Mouse (Mus musculus) layer of hippocampus, adult 11-12 months (tissue): ENCODE data around the gene Mtx1.

ENCODE experiments used
- DNase-seq: peaks from one replicate; pipeline ENCODE4 v3.0.0; 2022; ENCODE audit warnings: low spot score

Mtx1 gene

GRCm38 (mm10) chr3:89214681-89215411, 12.0 kb downstream of the Mtx1 start, which contains the start of gene Thbs3:
TSS of gene Thbs3 (plus strand) at chr3:89215180.
- peak; percentile 17 for DNase-seq

GRCm38 (mm10) chr3:89213803-89214530, 12.9 kb downstream of the Mtx1 start:
- DNase-seq, result peak; percentile 92

GRCm38 (mm10) chr3:89210731-89211130, 16.2 kb downstream of the Mtx1 start:
- no peak for DNase-seq

- no peak for DNase-seq
Observed at GRCm38 (mm10) chr3:89210162-89210561, 16.7 kb downstream of the Mtx1 start.

GRCm38 (mm10) chr3:89209731-89210130, 17.2 kb downstream of the Mtx1 start:
- DNase-seq, result no peak

- no peak for DNase-seq
Observed at GRCm38 (mm10) chr3:89208736-89209135, 18.2 kb downstream of the Mtx1 start.

- no peak for DNase-seq
Observed at GRCm38 (mm10) chr3:89208075-89208657, 18.7 kb downstream of the Mtx1 start.

GRCm38 (mm10) chr3:89206695-89207094, 20.2 kb downstream of the Mtx1 start:
- no peak for DNase-seq

- DNase-seq, result no peak
Observed at GRCm38 (mm10) chr3:89206079-89206478, 20.8 kb downstream of the Mtx1 start.

GRCm38 (mm10) chr3:89203142-89203514, 23.8 kb downstream of the Mtx1 start:
- DNase-seq, result no peak

GRCm38 (mm10) chr3:89202253-89203141, 24.4 kb downstream of the Mtx1 start, which contains the start of gene Gba:
TSS of gene Gba (plus strand) at chr3:89202928.
- DNase-seq, result peak; percentile 88

- no peak for DNase-seq
Observed at GRCm38 (mm10) chr3:89199839-89200238, 27.0 kb downstream of the Mtx1 start.

- DNase-seq, result peak; percentile 85
Observed at GRCm38 (mm10) chr3:89195979-89196877, 30.7 kb downstream of the Mtx1 start.

GRCm38 (mm10) chr3:89193853-89194252, 33.0 kb downstream of the Mtx1 start:
- DNase-seq, result no peak

GRCm38 (mm10) chr3:89193351-89193750, 33.5 kb downstream of the Mtx1 start:
- DNase-seq, result no peak

- no peak for DNase-seq
Observed at GRCm38 (mm10) chr3:89190436-89190835, 36.5 kb downstream of the Mtx1 start.

GRCm38 (mm10) chr3:89188478-89188875, 38.4 kb downstream of the Mtx1 start:
- DNase-seq, result no peak

GRCm38 (mm10) chr3:89187690-89188477, 39.0 kb downstream of the Mtx1 start:
- DNase-seq, result no peak

- DNase-seq, result no peak
Observed at GRCm38 (mm10) chr3:89187197-89187596, 39.7 kb downstream of the Mtx1 start.

GRCm38 (mm10) chr3:89183959-89184315, 43.0 kb downstream of the Mtx1 start:
- DNase-seq, result no peak
